Mouse (Mus musculus): ENCODE measurements around the gene Serf2. TPM values are rescaled to one million over a fixed set of nuclear protein-coding genes. Genes with fewer than 3 reads are reported as not detected.
"Not testable (repeated sequence)": the region's sequence is repeated elsewhere in the genome, so short reads cannot be mapped to it uniquely, and the experiment has no call there.

The Serf2 gene
- total RNA-seq, 2 experiments from 2014 or later = 381 to 422 TPM

- not testable (repeated sequence) for DNase-seq (ENCODE audit: low spot score in 2 of 2)
Observed at GRCm38 (mm10) chr2:121484403-121484802, 35.4 kb downstream of the Serf2 start.

GRCm38 (mm10) chr2:121501550-121501949, 52.6 kb downstream of the Serf2 start:
- DNase-seq (ENCODE audit: low spot score in 2 of 2) = not testable (repeated sequence)

- DNase-seq (ENCODE audit: low spot score in 2 of 2) = peak; percentile 57 to 76
Observed at GRCm38 (mm10) chr2:121505942-121506882, 57.2 kb downstream of the Serf2 start, which contains the start of the genes Mfap1a and Wdr76. Mfap1a (minus strand) TSS chr2:121506665. Wdr76 (plus strand) TSS chr2:121506723.

- no peak for DNase-seq (ENCODE audit: low spot score in 2 of 2)
Observed at GRCm38 (mm10) chr2:121507173-121507950, 58.4 kb downstream of the Serf2 start.

Small RNA genes lying within 50 kb of the gene (microRNA-seq; reads per million reads assigned to microRNA genes)
- not detected for gene Gm22953

Other genes starting within 250 kb of the Serf2 start
- 10 to 100 TPM; 46.4 to 58.2 TPM for gene Trp53bp1, start 177.8 kb upstream of the Serf2 start, total RNA-seq (2021)
- gene Map1a, start 159.6 kb upstream of the Serf2 start, total RNA-seq (2021) = 10 to 100 TPM; 17.5 to 17.7 TPM
- 10 to 100 TPM; 16.8 to 18.5 TPM for gene Ppip5k1, start 93.8 kb upstream of the Serf2 start, total RNA-seq (2021)
- under 1 TPM in 1 of 2 experiments, not detected in 1; 0.80 TPM for gene Ckmt1, start 91.5 kb upstream of the Serf2 start, total RNA-seq (2021)
- gene Strc, start 62.0 kb upstream of the Serf2 start, total RNA-seq (2021) = not detected
- 100 to 1,000 TPM; 197 to 210 TPM for gene Pdia3, start 35.4 kb upstream of the Serf2 start, total RNA-seq (2021)
- gene Catsper2, start 35.4 kb upstream of the Serf2 start, total RNA-seq (2021) = 1 to 10 TPM; 3.1 to 4.0 TPM
- under 1 TPM in 1 of 2 experiments, not detected in 1; 0.16 TPM for gene Ell3, start 4.9 kb upstream of the Serf2 start, total RNA-seq (2021)
- 10 to 100 TPM; 31.9 to 40.1 TPM for gene Hypk, start 4.1 kb downstream of the Serf2 start, total RNA-seq (2021)
- under 1 TPM; 0.20 to 0.26 TPM for gene Serinc4, start 7.6 kb downstream of the Serf2 start, total RNA-seq (2021)
- 10 to 100 TPM; 28.6 to 31.4 TPM for gene Mfap1b, start 24.9 kb downstream of the Serf2 start, total RNA-seq (2021)
- gene Mfap1a, start 57.5 kb downstream of the Serf2 start, total RNA-seq (2021) = 10 to 100 TPM; 23.4 to 28.6 TPM
- gene Wdr76, start 57.5 kb downstream of the Serf2 start, total RNA-seq (2021) = 1 to 10 TPM; 5.4 to 5.8 TPM